Mouse (Mus musculus) activated CD4-positive, CD25-positive, alpha-beta regulatory T cell, adult 4 months (primary cell): ENCODE measurements at regions not wholly inside any gene's neighbourhood (a gene's known extent, or its start where the extent isn't known, plus 50 kb on each side); places are given as distances from the start of the nearest gene placed in this dataset.

Experiments used
- ATAC-seq: one replicate; pipeline ENCODE4 v1.8.0; 2017

- no peak for ATAC-seq
Measured at GRCm38 (mm10) chr10:98584776-98585175, 329.4 kb upstream of the Atp2b1 start.

GRCm38 (mm10) chr10:98589726-98590125, 324.5 kb upstream of the Atp2b1 start:
- ATAC-seq: no peak

DNA sequence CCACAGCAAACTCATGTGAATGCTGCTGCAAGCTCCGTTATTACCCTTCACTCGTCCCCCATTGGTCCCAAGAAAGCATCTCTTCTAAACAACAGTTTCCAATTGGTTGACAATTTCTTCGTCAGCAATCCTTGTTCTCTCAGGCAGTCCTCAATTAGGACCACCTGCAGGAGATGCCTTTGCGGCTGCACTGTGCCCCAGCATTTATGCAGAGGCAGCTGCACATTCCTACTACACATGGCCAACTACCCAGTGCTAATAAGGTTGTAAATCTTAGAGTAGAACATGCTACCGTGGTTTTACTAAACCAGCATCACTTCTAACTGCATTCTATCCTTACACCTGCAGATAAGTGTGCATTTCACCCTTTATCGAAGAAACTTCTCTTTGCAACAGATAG, 322.1 kb upstream of the Atp2b1 start:
- ATAC-seq: no peak

GRCm38 (mm10) chr10:98593910-98594309, 320.3 kb upstream of the Atp2b1 start:
- ATAC-seq: no peak

DNA sequence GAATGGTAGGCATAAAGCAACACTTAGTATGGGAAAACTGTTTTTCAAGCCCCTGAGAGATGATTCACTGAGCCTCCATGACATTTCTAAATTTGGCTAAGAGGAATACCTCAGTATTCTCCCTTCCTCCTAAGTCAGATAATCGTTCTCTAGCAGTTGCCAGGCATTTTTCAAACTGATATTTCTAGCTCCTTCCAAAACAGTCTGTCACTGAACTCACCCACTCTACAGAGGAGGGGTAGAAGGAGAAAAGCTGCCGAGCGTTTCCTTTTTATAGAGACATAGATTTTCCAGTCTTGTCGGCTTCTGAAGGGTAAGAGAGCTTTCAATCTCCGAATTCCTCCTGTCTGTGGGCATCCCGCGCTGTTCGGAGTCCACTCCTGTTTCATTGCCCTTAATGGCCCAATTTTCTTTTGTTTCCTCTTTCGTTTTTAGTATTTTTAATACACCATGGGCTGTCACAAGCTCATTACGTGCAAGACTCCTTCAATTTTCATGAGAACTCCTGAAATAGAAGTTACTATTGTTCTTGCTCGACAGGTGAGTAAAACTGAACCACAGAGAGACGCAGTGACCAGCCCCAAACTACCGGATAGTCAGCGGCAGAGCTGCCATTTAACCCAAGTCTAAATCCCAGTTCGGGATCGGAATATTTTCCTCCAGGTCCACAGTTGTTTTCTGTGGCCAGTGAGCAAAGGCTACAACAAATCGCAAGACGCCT, 305.8 kb upstream of the Atp2b1 start:
- no peak for ATAC-seq

DNA sequence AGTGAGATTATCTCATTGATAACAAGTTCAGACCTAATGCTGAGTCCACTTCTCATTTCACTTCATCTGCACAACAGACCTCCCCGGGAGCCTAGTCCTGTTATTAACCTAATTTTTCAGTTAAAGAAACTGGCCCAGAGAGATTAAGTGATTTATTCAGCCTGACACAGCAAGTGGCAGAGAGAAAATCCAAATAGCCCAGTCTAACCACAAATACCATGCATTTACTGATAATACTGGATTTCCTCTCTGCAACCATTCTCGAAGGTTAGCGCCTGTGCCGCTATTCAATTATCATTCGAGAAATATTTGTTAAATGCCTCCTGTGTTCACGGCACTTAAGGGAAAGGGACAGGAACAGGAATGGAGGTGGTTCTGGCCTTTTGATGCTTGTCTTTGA, 303.5 kb upstream of the Atp2b1 start:
- ATAC-seq: no peak

GRCm38 (mm10) chr10:98611707-98612360, 302.4 kb upstream of the Atp2b1 start:
- no peak for ATAC-seq

DNA sequence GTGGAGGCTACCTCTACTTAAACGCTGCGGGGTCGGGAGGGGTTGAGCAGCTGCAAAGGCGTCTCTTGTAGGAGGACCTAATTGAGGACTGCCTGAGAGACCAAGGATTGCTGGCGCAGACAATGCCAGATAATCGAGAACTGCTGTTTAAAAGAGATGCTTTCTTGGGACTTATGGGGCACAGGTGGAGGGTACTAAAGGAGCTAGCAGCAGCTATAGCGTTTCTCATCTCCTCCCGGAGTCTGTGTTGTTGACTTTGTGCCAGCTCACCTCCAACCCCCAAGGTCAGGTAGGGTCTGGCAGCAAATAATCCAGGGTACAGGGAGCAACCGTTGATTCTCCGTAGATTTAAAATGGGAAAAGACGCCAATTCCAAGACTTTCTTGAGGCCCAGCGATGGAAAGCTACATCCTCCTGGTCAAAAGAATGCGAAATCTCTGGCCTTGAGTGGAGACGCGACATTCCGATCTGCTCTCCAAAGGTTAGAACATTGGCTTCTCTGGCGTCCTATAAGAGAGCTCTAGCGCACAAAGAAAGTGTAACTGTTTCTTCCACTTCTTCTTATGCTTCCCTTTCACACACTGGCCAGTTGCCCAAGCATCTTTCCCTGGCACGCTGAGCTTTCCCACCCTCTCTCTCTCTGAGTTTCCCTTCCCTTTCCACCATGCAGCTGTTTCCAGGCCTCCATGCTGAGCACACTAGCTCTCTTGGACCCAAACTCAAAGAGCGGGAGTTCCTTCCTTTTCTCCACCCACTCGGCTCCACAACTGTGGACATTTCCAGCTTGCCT, 295.3 kb upstream of the Atp2b1 start:
- no peak for ATAC-seq

DNA sequence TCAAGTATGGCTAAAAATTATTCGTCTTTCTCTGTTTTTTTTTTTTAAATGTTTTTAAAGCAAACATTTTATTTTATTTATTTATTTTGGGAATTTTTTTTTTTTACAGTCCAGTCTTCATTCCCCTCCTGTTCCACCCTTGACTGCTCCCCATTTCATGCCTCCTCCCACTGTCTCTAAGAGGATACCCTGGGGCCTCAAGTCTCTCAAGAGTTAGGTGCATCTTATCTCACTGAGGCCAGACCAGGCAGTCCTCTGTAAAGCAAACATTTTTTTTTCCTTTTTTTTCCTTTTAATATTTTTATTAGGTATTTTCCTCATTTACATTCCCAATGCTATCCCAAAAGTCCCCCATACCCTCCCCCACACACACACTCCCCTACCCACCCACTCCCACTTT, 290.1 kb upstream of the Atp2b1 start:
- ATAC-seq: no peak

DNA sequence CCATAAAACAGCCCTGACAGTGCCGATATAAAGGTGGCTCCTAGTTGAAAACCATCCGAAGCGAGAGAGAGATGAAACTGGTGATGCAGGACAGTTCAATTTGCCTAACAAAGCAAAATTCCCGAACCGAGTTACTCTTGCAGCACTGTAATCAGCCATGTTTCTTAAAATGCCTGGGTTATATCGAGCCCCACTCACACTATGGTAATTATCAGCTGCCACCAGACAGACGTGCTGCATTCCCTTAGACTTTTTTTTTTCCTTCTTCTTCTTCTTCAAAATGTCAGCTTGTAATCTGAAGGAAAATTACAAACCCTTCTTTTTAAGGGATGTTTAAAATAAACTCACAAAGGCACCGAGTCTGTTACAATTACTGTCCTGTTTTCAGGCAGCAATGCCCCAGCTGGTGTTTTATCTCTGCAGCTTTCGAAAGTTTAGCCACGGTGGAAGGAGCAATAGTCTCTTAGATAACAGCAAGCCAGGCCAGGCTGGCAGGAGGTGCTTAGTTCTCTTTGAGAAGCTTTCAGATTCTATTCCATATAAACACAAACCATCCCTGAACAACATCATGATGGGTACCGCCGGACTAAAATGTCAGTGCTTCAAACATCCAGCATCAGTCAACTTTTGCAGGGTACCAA, 289.4 kb upstream of the Atp2b1 start:
- no peak for ATAC-seq

DNA sequence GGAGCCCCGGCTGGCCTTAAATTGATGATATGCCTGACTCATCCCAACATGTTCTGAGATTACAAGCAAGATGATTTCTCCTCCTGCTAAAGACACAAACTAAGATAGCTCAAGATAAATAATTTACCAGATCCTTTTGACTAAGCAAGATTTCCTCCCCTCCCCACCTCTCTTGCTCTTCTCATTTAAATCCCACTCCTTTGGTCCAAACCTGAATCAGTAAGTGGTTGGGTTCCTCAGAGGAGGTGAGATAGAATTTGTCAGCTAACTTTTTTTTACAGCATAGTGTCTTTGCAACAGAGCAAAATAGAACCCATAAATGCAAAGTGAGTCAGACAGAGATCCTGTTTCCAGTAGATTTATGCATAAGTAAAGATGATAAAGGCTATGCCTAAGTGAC, 286.0 kb upstream of the Atp2b1 start:
- ATAC-seq: no peak

- no peak for ATAC-seq
Measured at GRCm38 (mm10) chr10:98629248-98629647, 285.0 kb upstream of the Atp2b1 start.

DNA sequence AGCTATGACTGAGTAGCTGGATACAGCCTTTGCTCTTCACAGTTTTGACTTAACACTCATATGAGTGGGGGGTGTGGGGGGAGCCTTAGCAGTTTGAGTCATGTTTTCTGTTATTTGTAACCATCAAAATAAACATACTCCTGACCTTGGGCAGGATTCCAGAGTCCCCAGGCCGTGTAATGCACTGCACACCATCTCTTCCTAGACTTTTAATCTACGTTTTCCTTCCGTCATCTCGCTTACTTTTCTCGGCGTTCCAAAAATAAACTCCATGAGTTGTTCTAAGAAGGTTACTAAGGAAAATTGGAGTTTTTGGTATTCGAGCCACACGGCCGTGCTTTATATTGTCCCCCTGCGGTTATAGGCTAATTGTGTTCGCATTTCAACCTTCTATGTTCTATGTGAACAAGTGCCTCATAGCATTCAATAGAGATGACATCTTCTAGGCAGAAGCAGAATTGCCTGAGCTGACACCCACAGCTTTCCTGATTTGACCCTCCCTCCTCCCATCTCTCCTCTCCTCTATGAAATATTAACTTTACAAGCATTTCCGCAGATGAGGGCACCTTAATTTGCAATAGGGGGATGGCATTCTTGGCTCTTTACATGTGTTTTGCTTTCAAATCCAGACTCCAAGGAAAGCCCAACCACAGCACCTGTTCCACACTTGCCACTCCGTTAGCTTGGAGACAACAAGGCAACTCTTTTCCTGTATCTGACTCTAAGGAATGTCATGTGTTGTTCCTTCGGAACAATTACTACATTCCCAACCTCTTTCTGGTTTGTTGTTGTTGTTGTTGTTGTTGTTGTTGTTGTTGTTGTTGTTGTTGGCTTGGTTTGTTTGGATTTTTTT, 276.2 kb upstream of the Atp2b1 start:
- no peak for ATAC-seq

DNA sequence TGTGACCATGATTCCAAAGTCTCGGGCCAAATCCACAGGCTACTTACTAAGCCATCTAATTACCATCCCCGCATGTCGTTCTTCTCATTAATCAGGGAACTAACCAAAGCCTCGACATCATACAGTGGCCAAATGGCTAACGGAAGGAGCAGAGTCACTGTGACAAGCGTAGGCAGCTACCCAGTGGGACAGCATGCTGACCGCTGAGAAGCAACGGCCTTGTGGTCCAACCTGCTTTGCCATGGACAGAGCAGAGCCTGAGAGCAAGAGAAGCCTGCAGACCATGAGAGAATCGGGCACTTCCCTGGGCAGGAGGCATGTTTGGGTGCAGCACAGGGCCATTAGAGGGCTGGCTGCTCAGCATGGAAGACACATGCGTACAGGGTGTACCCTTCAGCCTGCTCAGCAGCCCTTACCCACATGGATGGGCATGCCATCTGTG, 268.5 kb upstream of the Atp2b1 start:
- no peak for ATAC-seq

DNA sequence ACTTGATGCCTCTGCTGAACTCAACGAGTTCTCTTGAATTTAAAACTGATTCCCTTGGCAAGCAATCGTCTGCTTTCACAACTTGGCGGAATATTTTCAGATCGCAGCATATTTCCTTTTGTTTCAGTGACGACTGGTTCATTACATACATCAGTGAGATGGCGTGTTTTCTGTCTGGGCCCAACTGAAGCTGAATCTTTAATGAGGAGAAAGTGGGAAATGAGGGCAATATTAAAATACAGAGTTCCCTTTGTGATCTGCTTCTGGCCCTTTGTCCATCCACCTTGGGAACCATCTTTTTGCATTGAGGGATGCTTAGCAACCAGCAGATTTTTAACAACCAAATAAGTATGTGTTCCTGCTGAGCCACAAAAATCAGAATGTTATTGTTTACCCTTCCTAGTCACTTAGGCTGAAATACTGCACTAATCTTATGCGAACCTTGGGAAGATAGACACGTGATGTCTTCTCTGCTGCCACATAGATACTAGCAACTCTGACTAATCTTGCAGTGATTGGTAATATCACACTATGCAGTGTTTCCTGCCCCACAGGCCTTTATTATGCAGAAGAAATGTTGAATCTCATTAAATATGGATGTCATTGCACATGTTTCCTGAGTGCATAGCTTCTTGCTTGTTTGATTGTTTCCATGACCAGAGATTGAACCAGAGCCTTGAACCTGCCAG, 267.8 kb upstream of the Atp2b1 start:
- no peak for ATAC-seq

GRCm38 (mm10) chr10:98648710-98649245, 265.4 kb upstream of the Atp2b1 start:
- ATAC-seq: no peak

GRCm38 (mm10) chr10:98650533-98650932, 263.7 kb upstream of the Atp2b1 start:
- ATAC-seq: no peak

- no peak for ATAC-seq
Measured at GRCm38 (mm10) chr10:98651127-98651526, 263.1 kb upstream of the Atp2b1 start.

- no peak for ATAC-seq
Measured at GRCm38 (mm10) chr10:98651599-98651998, 262.6 kb upstream of the Atp2b1 start.

DNA sequence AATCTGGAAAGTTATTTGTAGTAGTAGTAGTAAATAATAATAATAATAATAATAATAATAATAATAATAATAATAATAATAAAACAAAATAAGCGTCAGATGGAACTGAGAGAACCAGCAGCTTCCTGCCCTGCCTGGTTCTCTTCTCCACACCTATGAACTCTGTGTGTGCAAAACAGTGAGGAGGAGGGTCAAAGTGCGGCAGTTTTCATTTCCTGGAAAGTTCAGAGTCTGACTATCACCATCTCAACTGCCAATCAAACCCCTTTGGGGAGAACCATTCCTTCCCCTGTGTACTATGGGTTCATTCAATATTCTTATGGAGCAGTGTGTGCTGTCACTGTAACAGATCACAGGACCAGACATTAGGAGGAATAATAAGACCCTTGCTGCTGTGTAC, 262.1 kb upstream of the Atp2b1 start:
- no peak for ATAC-seq

DNA sequence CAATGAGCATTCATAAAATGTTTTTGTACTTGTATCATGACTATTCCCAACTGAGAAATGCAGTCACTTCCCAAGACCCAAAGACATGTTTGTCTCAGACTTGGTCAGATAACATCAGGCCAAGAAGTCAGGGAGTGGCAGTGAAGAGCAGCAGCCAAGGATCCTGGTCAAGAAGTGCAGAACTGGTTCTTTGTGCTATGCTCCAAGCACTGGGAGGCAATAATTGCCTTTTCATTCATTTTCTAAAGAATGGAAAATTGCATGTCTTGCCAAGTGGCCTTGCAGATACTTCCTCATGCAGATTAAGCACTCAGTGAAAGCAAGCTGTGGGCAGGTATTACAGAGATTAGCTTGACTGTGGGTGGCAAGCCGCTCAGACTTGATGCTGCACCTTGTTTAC, 253.5 kb upstream of the Atp2b1 start:
- ATAC-seq: no peak
